Mouse (Mus musculus) kidney, embryonic 16.5 days (tissue): Measurements from ENCODE around the gene Ube2f. TPM values are rescaled to one million over a fixed set of nuclear protein-coding genes. Genes with fewer than 3 reads are reported as not detected.

ENCODE experiments used
- ATAC-seq: fragments of 200-750 bp; cut with Nextera tagmentation; 2 replicates; pipeline ENCODE4 v1.8.0; 2017; ENCODE audit warnings: moderate TSS enrichment; ENCODE audit not compliant: low FRiP score, low TSS enrichment
- H3K27ac ChIP-seq: fragments of 300-500 bp; sonication (generic); 2 replicates; pipeline ENCODE4 v1.5.1; 2014; ENCODE audit warnings: low read length
- H3K27me3 ChIP-seq: fragments of 300-500 bp; sonication (generic); 2 replicates; pipeline ENCODE4 v1.6.1; 2014; ENCODE audit warnings: low read length, control low read depth, mixed read lengths; ENCODE audit not compliant: insufficient read depth
- H3K36me3 ChIP-seq: fragments of 300-500 bp; sonication (generic); 2 replicates; pipeline ENCODE4 v1.6.1; 2014; ENCODE audit warnings: low read length, control low read depth, mixed read lengths; ENCODE audit not compliant: insufficient read depth
- H3K4me1 ChIP-seq: fragments of 300-500 bp; sonication (generic); 2 replicates; pipeline ENCODE4 v1.6.1; 2014; ENCODE audit warnings: low read length, control low read depth, mixed read lengths; ENCODE audit not compliant: insufficient read depth
- H3K4me2 ChIP-seq: fragments of 300-500 bp; sonication (generic); replicated peaks from 2 replicates; pipeline ENCODE4 v1.6.1; 2014; ENCODE audit warnings: low read depth, low read length
- H3K4me3 ChIP-seq: fragments of 300-500 bp; sonication (generic); 2 replicates; pipeline ENCODE4 v1.5.1; 2014; ENCODE audit warnings: mild to moderate bottlenecking, low read length
- H3K9ac ChIP-seq: fragments of 300-500 bp; sonication (generic); replicated peaks from 2 replicates; pipeline ENCODE4 v1.6.1; 2014; ENCODE audit warnings: low read length
- H3K9me3 ChIP-seq: fragments of 300-500 bp; sonication (generic); 2 replicates; pipeline ENCODE4 v1.6.1; 2016; ENCODE audit warnings: low read length, control low read depth
- WGBS: fragments of 180-500 bp; shearing (Covaris S2); extraction: QIAGEN DNeasy Blood & Tissue Kit; methylation state at CpG from one replicate; pipeline ENCODE4 v1.1.7; 2014; 5-methylcytosine and 5-hydroxymethylcytosine counted together
- polyA plus RNA-seq: library from polyadenylated mRNA; unstranded; fragments of >200 nt; fragmentation: Nextera tagmentation; extraction: Ambion mirVana; gene quantifications from 2 replicates; pipeline ENCODE4 v1.2.1, GENCODE M21; 2015

The Ube2f gene
- polyA plus RNA-seq, 1 experiment from 2014 or later = 71.7 TPM

GRCm38 (mm10) chr1:91304621-91305020 is 54.5 kb downstream of the Ube2f start:
- H3K4me2 ChIP-seq = no peak overlapping the region
- ATAC-seq = no peak
- H3K4me1 ChIP-seq = peaks cover 20% of the 10 kb centered on the region
- no peak overlapping the region for H3K9ac ChIP-seq
- H3K4me3 ChIP-seq = no peak overlapping the region
- no peaks in the 10 kb centered on the region for H3K27me3 ChIP-seq
- peaks cover 28% of the 10 kb centered on the region for H3K36me3 ChIP-seq
- H3K9me3 ChIP-seq = no peaks in the 10 kb centered on the region
- no peak overlapping the region for H3K27ac ChIP-seq
- WGBS = 89% methylated on average over 4 of the region's 4 CpGs

GRCm38 (mm10) chr1:91309366-91310085 is 59.4 kb downstream of the Ube2f start:
- Histone ChIP-seq H3K36me3 (peaks cover 46% of the 10 kb centered on the region), H3K4me1 (no peaks in the 10 kb centered on the region), H3K9me3 (no peaks in the 10 kb centered on the region), H3K27me3 (no peaks in the 10 kb centered on the region), H3K4me3 (no peak overlapping the region), H3K9ac (no peak overlapping the region), H3K27ac (no peak overlapping the region), H3K4me2 (no peak overlapping the region)
- 91% methylated on average over 13 of the region's 13 CpGs for WGBS
- ATAC-seq = no peak

GRCm38 (mm10) chr1:91312273-91312672 is 62.2 kb downstream of the Ube2f start:
- Histone ChIP-seq H3K36me3 (peaks cover 32% of the 10 kb centered on the region), H3K4me2 (no peak overlapping the region), H3K27ac (no peak overlapping the region), H3K4me3 (no peak overlapping the region), H3K4me1 (no peaks in the 10 kb centered on the region), H3K27me3 (no peaks in the 10 kb centered on the region), H3K9me3 (no peaks in the 10 kb centered on the region), H3K9ac (no peak overlapping the region)
- no peak for ATAC-seq
- 87% methylated on average over 4 of the region's 4 CpGs for WGBS

GRCm38 (mm10) chr1:91313251-91313650 is 63.1 kb downstream of the Ube2f start:
- Histone ChIP-seq H3K4me3 (no peak overlapping the region), H3K36me3 (peaks cover 28% of the 10 kb centered on the region), H3K27me3 (no peaks in the 10 kb centered on the region), H3K27ac (no peak overlapping the region), H3K4me2 (no peak overlapping the region), H3K9me3 (no peaks in the 10 kb centered on the region), H3K9ac (no peak overlapping the region), H3K4me1 (no peaks in the 10 kb centered on the region)
- 59% methylated on average over 5 of the region's 5 CpGs for WGBS
- no peak for ATAC-seq

- 83% methylated on average over 6 of the region's 6 CpGs for WGBS
- H3K4me2 ChIP-seq = no peak overlapping the region
- H3K9ac ChIP-seq = no peak overlapping the region
- no peaks in the 10 kb centered on the region for H3K27me3 ChIP-seq
- H3K4me3 ChIP-seq = no peak overlapping the region
- H3K27ac ChIP-seq = no peak overlapping the region
- no peaks in the 10 kb centered on the region for H3K9me3 ChIP-seq
- H3K4me1 ChIP-seq = 0 out of 2 replicates have a peak, but pooled peaks cover 6% of the 10 kb centered on the region
- H3K36me3 ChIP-seq = 0 out of 2 replicates have a peak, but pooled peaks cover 2% of the 10 kb centered on the region
- no peak for ATAC-seq
Measured at GRCm38 (mm10) chr1:91317656-91318055, 67.6 kb downstream of the Ube2f start.

GRCm38 (mm10) chr1:91321760-91322438 is 71.8 kb downstream of the Ube2f start, which contains the start of gene Espnl:
Gene Espnl (plus strand): TSS chr1:91322075.
- no peak within 1 kb of the TSS for H3K27ac ChIP-seq
- no peaks in the 10 kb centered on the region for H3K36me3 ChIP-seq
- 0 out of 2 replicates have a peak, but pooled peaks cover 6% of the 10 kb centered on the region for H3K4me1 ChIP-seq
- ATAC-seq = peak; percentile 64
- H3K9ac ChIP-seq = no peak within 1 kb of the TSS
- H3K4me2 ChIP-seq = no peak within 1 kb of the TSS
- H3K4me3 ChIP-seq = no peak within 1 kb of the TSS
- H3K9me3 ChIP-seq = no peaks in the 10 kb centered on the region
- H3K27me3 ChIP-seq = no peaks in the 10 kb centered on the region
- 54% methylated on average over 19 of the region's 19 CpGs for WGBS

- Histone ChIP-seq H3K4me3 (no peak overlapping the region), H3K36me3 (no peaks in the 10 kb centered on the region), H3K9me3 (no peaks in the 10 kb centered on the region), H3K27me3 (no peaks in the 10 kb centered on the region), H3K4me1 (0 out of 2 replicates have a peak, but pooled peaks cover 9% of the 10 kb centered on the region), H3K9ac (no peak overlapping the region), H3K27ac (no peak overlapping the region), H3K4me2 (no peak overlapping the region)
- no peak for ATAC-seq
- 52% methylated on average over 2 of the region's 2 CpGs for WGBS
Measured at GRCm38 (mm10) chr1:91324646-91325045, 74.5 kb downstream of the Ube2f start.

- no peaks in the 10 kb centered on the region for H3K36me3 ChIP-seq
- 0 out of 2 replicates have a peak, but pooled peaks cover 9% of the 10 kb centered on the region for H3K4me1 ChIP-seq
- H3K27me3 ChIP-seq = no peaks in the 10 kb centered on the region
- no peaks in the 10 kb centered on the region for H3K9me3 ChIP-seq
- no peak for ATAC-seq
- 71% methylated on average over 4 of the region's 4 CpGs for WGBS
- H3K27ac ChIP-seq = no peak overlapping the region
- H3K9ac ChIP-seq = no peak overlapping the region
- H3K4me2 ChIP-seq = no peak overlapping the region
- no peak overlapping the region for H3K4me3 ChIP-seq
Measured at GRCm38 (mm10) chr1:91325488-91326042, 75.5 kb downstream of the Ube2f start.

- WGBS = 60% methylated on average over 4 of the region's 4 CpGs
- no peaks in the 10 kb centered on the region for H3K27me3 ChIP-seq
- no peak for ATAC-seq
- no peaks in the 10 kb centered on the region for H3K9me3 ChIP-seq
- H3K36me3 ChIP-seq = no peaks in the 10 kb centered on the region
- no peak overlapping the region for H3K9ac ChIP-seq
- 0 out of 2 replicates have a peak, but pooled peaks cover 3% of the 10 kb centered on the region for H3K4me1 ChIP-seq
- H3K27ac ChIP-seq = no peak overlapping the region
- H3K4me2 ChIP-seq = no peak overlapping the region
- H3K4me3 ChIP-seq = no peak overlapping the region
Measured at GRCm38 (mm10) chr1:91332102-91332501, 82.0 kb downstream of the Ube2f start.

- H3K36me3 ChIP-seq = no peaks in the 10 kb centered on the region
Measured at GRCm38 (mm10) chr1:91333582-91333981, 83.5 kb downstream of the Ube2f start.

More at GRCm38 (mm10) chr1:91333582-91333981, 83.5 kb downstream of the Ube2f start:
- H3K27me3 ChIP-seq = no peaks in the 10 kb centered on the region
- H3K4me2 ChIP-seq = no peak overlapping the region
- H3K9me3 ChIP-seq = no peaks in the 10 kb centered on the region
- ATAC-seq = no peak
- H3K9ac ChIP-seq = no peak overlapping the region
- H3K27ac ChIP-seq = no peak overlapping the region
- H3K4me3 ChIP-seq = no peak overlapping the region
- H3K4me1 ChIP-seq = no peaks in the 10 kb centered on the region
